Mouse (Mus musculus) fat pad, adult 2 months (tissue): ENCODE measurements around the gene Olfr721-ps1.

Experiments
- DNase-seq: peaks from one replicate; pipeline ENCODE4 v3.0.0-alpha.2; 2011; ENCODE audit warnings: low read depth, low spot score; ENCODE audit errors: extremely low read depth

Olfr721-ps1 gene

GRCm38 (mm10) chr14:14400998-14401397 is at the start of gene Olfr721-ps1:
Gene Olfr721-ps1 (plus strand): TSS chr14:14401298.
- no peak for DNase-seq

GRCm38 (mm10) chr14:14351721-14352590 is 49.1 kb upstream of the Olfr721-ps1 start:
- DNase-seq, result no peak

GRCm38 (mm10) chr14:14352606-14353005 is 48.5 kb upstream of the Olfr721-ps1 start:
- no peak for DNase-seq

GRCm38 (mm10) chr14:14353081-14353732 is 47.9 kb upstream of the Olfr721-ps1 start:
- no peak for DNase-seq

- no peak for DNase-seq
Measured at GRCm38 (mm10) chr14:14353740-14354510, 47.2 kb upstream of the Olfr721-ps1 start.

- DNase-seq, result no peak
Measured at GRCm38 (mm10) chr14:14354511-14355359, 46.4 kb upstream of the Olfr721-ps1 start.

GRCm38 (mm10) chr14:14355360-14355646 is 45.8 kb upstream of the Olfr721-ps1 start:
- DNase-seq, result no peak

GRCm38 (mm10) chr14:14395535-14395934 is 5.6 kb upstream of the Olfr721-ps1 start:
- DNase-seq, result no peak

- DNase-seq, result no peak
Measured at GRCm38 (mm10) chr14:14436078-14436658, 35.1 kb downstream of the Olfr721-ps1 start.
